Mouse (Mus musculus): ENCODE data around the gene Slc36a3. TPM values are rescaled to one million over a fixed set of nuclear protein-coding genes. Genes with fewer than 3 reads are reported as not detected.

The Slc36a3 gene
- polyA plus RNA-seq, 1 experiment from 2014 or later = not detected

GRCm38 (mm10) chr11:55141502-55141901 lies 10.0 kb downstream of the Slc36a3 start:
- ATAC-seq (replicated peaks; ENCODE audit: low FRiP score) = no peak
- WGBS = 83% methylated on average over 4 of the region's 4 CpGs
- Histone ChIP-seq H3K27me3 (no peaks in the 10 kb centered on the region), H3K4me2 (no peak overlapping the region), H3K27ac (no peak overlapping the region), H3K4me3 (replicated peaks) (no peak overlapping the region), H3K9me3 (replicated peaks) (0 out of 2 replicates have a peak, but pooled peaks cover 2% of the 10 kb centered on the region), H3K4me1 (0 out of 2 replicates have a peak, but pooled peaks cover 4% of the 10 kb centered on the region), H3K9ac (no peak overlapping the region), H3K36me3 (no peaks in the 10 kb centered on the region)

GRCm38 (mm10) chr11:55137646-55138045 lies 13.9 kb downstream of the Slc36a3 start:
- Histone ChIP-seq H3K9me3 (replicated peaks) (no peaks in the 10 kb centered on the region), H3K4me1 (0 out of 2 replicates have a peak, but pooled peaks cover 4% of the 10 kb centered on the region), H3K9ac (no peak overlapping the region), H3K27me3 (no peaks in the 10 kb centered on the region), H3K4me2 (no peak overlapping the region), H3K27ac (no peak overlapping the region), H3K4me3 (replicated peaks) (no peak overlapping the region), H3K36me3 (no peaks in the 10 kb centered on the region)
- no peak for ATAC-seq (replicated peaks; ENCODE audit: low FRiP score)

- Histone ChIP-seq H3K36me3 (no peaks in the 10 kb centered on the region), H3K27ac (no peak overlapping the region), H3K4me1 (0 out of 2 replicates have a peak, but pooled peaks cover 4% of the 10 kb centered on the region), H3K4me2 (no peak overlapping the region), H3K9ac (no peak overlapping the region), H3K4me3 (replicated peaks) (no peak overlapping the region), H3K9me3 (replicated peaks) (no peaks in the 10 kb centered on the region), H3K27me3 (no peaks in the 10 kb centered on the region)
- no peak for ATAC-seq (replicated peaks; ENCODE audit: low FRiP score)
- WGBS = 81% methylated on average over 15 of the region's 15 CpGs
Measured at GRCm38 (mm10) chr11:55136770-55137547, 14.5 kb downstream of the Slc36a3 start.

- 0 out of 2 replicates have a peak, but pooled peaks cover 2% of the 10 kb centered on the region for H3K4me1 ChIP-seq
- H3K4me3 ChIP-seq (replicated peaks) = no peak overlapping the region
- H3K4me2 ChIP-seq = no peak overlapping the region
- H3K27ac ChIP-seq = no peak overlapping the region
- no peak for ATAC-seq (replicated peaks; ENCODE audit: low FRiP score)
- H3K9ac ChIP-seq = no peak overlapping the region
- no peaks in the 10 kb centered on the region for H3K9me3 ChIP-seq (replicated peaks)
- no peaks in the 10 kb centered on the region for H3K27me3 ChIP-seq
- H3K36me3 ChIP-seq = no peaks in the 10 kb centered on the region
- WGBS = 87% methylated on average over 5 of the region's 5 CpGs
Measured at GRCm38 (mm10) chr11:55134871-55135270, 16.6 kb downstream of the Slc36a3 start.

GRCm38 (mm10) chr11:55134407-55134806 lies 17.1 kb downstream of the Slc36a3 start:
- Histone ChIP-seq H3K4me3 (replicated peaks) (no peak overlapping the region), H3K4me2 (no peak overlapping the region), H3K9me3 (replicated peaks) (no peaks in the 10 kb centered on the region), H3K4me1 (no peaks in the 10 kb centered on the region), H3K9ac (no peak overlapping the region), H3K36me3 (no peaks in the 10 kb centered on the region), H3K27ac (no peak overlapping the region), H3K27me3 (no peaks in the 10 kb centered on the region)
- no peak for ATAC-seq (replicated peaks; ENCODE audit: low FRiP score)
- 100% methylated on average over 1 of the region's 1 CpGs for WGBS

GRCm38 (mm10) chr11:55133204-55133603 lies 18.3 kb downstream of the Slc36a3 start:
- WGBS = 93% methylated on average over 1 of the region's 1 CpGs
- Histone ChIP-seq H3K4me1 (no peaks in the 10 kb centered on the region), H3K9ac (no peak overlapping the region), H3K9me3 (replicated peaks) (no peaks in the 10 kb centered on the region), H3K27me3 (no peaks in the 10 kb centered on the region), H3K4me3 (replicated peaks) (no peak overlapping the region), H3K4me2 (no peak overlapping the region), H3K27ac (no peak overlapping the region), H3K36me3 (no peaks in the 10 kb centered on the region)
- ATAC-seq (replicated peaks; ENCODE audit: low FRiP score) = no peak

GRCm38 (mm10) chr11:55131946-55132345 lies 19.6 kb downstream of the Slc36a3 start:
- no peak for ATAC-seq (replicated peaks; ENCODE audit: low FRiP score)
- H3K27ac ChIP-seq = no peak overlapping the region
- H3K4me1 ChIP-seq = no peaks in the 10 kb centered on the region
- H3K9ac ChIP-seq = no peak overlapping the region
- no peaks in the 10 kb centered on the region for H3K36me3 ChIP-seq
- WGBS = 83% methylated on average over 1 of the region's 1 CpGs
- H3K9me3 ChIP-seq (replicated peaks) = no peaks in the 10 kb centered on the region
- H3K27me3 ChIP-seq = no peaks in the 10 kb centered on the region
- H3K4me2 ChIP-seq = no peak overlapping the region
- H3K4me3 ChIP-seq (replicated peaks) = no peak overlapping the region

- no peak overlapping the region for H3K9ac ChIP-seq
- no peaks in the 10 kb centered on the region for H3K9me3 ChIP-seq (replicated peaks)
- no peak; the same call in 1 of the 2 replicates for ATAC-seq (replicated peaks; ENCODE audit: low FRiP score)
- 88% methylated on average over 11 of the region's 11 CpGs for WGBS
- H3K4me1 ChIP-seq = no peaks in the 10 kb centered on the region
- no peaks in the 10 kb centered on the region for H3K36me3 ChIP-seq
- no peak overlapping the region for H3K4me3 ChIP-seq (replicated peaks)
- no peaks in the 10 kb centered on the region for H3K27me3 ChIP-seq
- no peak overlapping the region for H3K27ac ChIP-seq
- no peak overlapping the region for H3K4me2 ChIP-seq
Measured at GRCm38 (mm10) chr11:55131077-55131742, 20.3 kb downstream of the Slc36a3 start.

GRCm38 (mm10) chr11:55128411-55128810 lies 23.1 kb downstream of the Slc36a3 start:
- no peak overlapping the region for H3K9ac ChIP-seq
- H3K4me1 ChIP-seq = no peaks in the 10 kb centered on the region
- no peak overlapping the region for H3K4me2 ChIP-seq
- H3K4me3 ChIP-seq (replicated peaks) = no peak overlapping the region
- H3K36me3 ChIP-seq = no peaks in the 10 kb centered on the region
- H3K9me3 ChIP-seq (replicated peaks) = no peaks in the 10 kb centered on the region
- 68% methylated on average over 3 of the region's 3 CpGs for WGBS
- H3K27me3 ChIP-seq = no peaks in the 10 kb centered on the region
- ATAC-seq (replicated peaks; ENCODE audit: low FRiP score) = no peak
- H3K27ac ChIP-seq = no peak overlapping the region

GRCm38 (mm10) chr11:55127937-55128336 lies 23.6 kb downstream of the Slc36a3 start:
- no peak for ATAC-seq (replicated peaks; ENCODE audit: low FRiP score)
- no peaks in the 10 kb centered on the region for H3K36me3 ChIP-seq
- no peak overlapping the region for H3K4me3 ChIP-seq (replicated peaks)
- no peaks in the 10 kb centered on the region for H3K4me1 ChIP-seq
- H3K9me3 ChIP-seq (replicated peaks) = no peaks in the 10 kb centered on the region
- no peak overlapping the region for H3K4me2 ChIP-seq
- no peak overlapping the region for H3K9ac ChIP-seq
- no peaks in the 10 kb centered on the region for H3K27me3 ChIP-seq
- H3K27ac ChIP-seq = no peak overlapping the region
- 72% methylated on average over 6 of the region's 6 CpGs for WGBS

- no peak for ATAC-seq (replicated peaks; ENCODE audit: low FRiP score)
- no peaks in the 10 kb centered on the region for H3K4me1 ChIP-seq
- 70% methylated on average over 3 of the region's 3 CpGs for WGBS
- no peak overlapping the region for H3K4me3 ChIP-seq (replicated peaks)
- no peak overlapping the region for H3K27ac ChIP-seq
- H3K27me3 ChIP-seq = no peaks in the 10 kb centered on the region
- no peaks in the 10 kb centered on the region for H3K36me3 ChIP-seq
- H3K4me2 ChIP-seq = no peak overlapping the region
- no peaks in the 10 kb centered on the region for H3K9me3 ChIP-seq (replicated peaks)
- H3K9ac ChIP-seq = no peak overlapping the region
Measured at GRCm38 (mm10) chr11:55126663-55127062, 24.8 kb downstream of the Slc36a3 start.

- Histone ChIP-seq H3K4me2 (no peak overlapping the region), H3K27ac (peak overlapping the region; percentile 67), H3K4me1 (0 out of 2 replicates have a peak, but pooled peaks cover 7% of the 10 kb centered on the region), H3K9ac (no peak overlapping the region), H3K27me3 (no peaks in the 10 kb centered on the region), H3K9me3 (replicated peaks) (peaks cover 5% of the 10 kb centered on the region; the same call in 1 of the 2 replicates), H3K36me3 (no peaks in the 10 kb centered on the region), H3K4me3 (replicated peaks) (no peak overlapping the region)
- WGBS = 97% methylated on average over 1 of the region's 1 CpGs
- no peak for ATAC-seq (replicated peaks; ENCODE audit: low FRiP score)
Measured at GRCm38 (mm10) chr11:55121430-55121829, 30.1 kb downstream of the Slc36a3 start.
